In the genomic region with DNA sequence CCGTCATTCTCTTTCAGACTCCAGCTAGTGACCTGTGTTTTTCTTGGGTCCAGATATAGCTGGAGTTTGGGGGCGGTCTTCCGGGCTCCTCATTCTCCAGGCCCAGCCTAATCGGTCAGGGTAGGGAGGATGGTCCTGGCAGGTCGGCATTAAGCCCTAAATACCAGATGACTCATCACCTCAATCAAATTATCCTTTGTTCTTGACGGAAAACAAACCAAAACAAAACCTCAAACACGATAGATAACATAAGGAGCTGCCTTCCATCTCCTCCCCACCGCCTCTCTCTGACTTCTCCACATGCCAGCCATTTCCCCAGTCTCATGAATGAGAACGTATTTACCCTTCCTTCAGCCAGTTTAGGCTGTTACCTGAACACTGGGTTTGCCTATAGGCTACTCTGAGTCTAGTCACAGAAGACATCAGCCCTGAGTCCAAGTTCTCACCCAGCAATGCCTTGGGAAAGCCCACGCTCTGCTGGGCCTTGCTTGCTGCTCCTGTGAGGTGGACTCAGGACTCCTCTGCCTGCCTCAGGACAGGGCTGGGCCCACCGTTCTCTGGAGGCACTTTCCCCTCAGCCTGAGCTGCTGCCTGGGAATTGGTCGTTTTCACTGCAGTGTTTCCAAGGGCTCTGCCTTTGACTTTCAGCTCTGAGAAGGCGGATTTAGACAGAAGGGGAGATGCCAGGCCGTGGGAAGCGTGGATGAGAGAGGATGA, we compare ENCODE assay signal across 15 mouse cellular contexts. TPM values are rescaled to one million over a fixed set of nuclear protein-coding genes. Genes with fewer than 3 reads are reported as not detected.
DNase-seq lines count a peak whose midpoint lies in the region; ATAC-seq and TF ChIP-seq lines count a peak whose summit lies in the region.
"Had no signal": no experiment of that assay in that cellular context is flagged by ENCODE, and none has a peak within 500 bp of the region (broad histone marks: within the 10 kb centered on the region; RNA-seq: fewer than 3 reads in every experiment).

No protein-coding gene starts in this region.

- peak overlapping the region; percentile 29 for H3K4me3 ChIP-seq in gastrocnemius, adult 2 months
- no peak overlapping the region for H3K4me3 ChIP-seq in embryonic facial prominence, embryonic 10.5 days
- H3K4me3 ChIP-seq in intestine, embryonic 16.5 days (ENCODE audit: low read length): no peak overlapping the region
- H3K4me3 ChIP-seq: erythroblast, embryonic 14.5 days; heart, embryonic 12.5 days; hindbrain, embryonic 15.5 days; liver, embryonic 12.5 days had no signal

- H3K9me3 ChIP-seq in embryonic facial prominence, embryonic 10.5 days: no peaks in the 10 kb centered on the region
- no peaks in the 10 kb centered on the region for H3K9me3 ChIP-seq in intestine, embryonic 16.5 days (ENCODE audit: control insufficient read depth, low read length)
- H3K9me3 ChIP-seq: heart, embryonic 12.5 days; hindbrain, embryonic 15.5 days; liver, embryonic 12.5 days had no signal

- no peak for TF ChIP-seq CTCF in gastrocnemius, adult 2 months (IDR thresholded peaks at IDR 0.05)

- DNase-seq in gastrocnemius, adult 2 months: no peak
- DNase-seq in gastrocnemius, adult 18-20 months (ENCODE audit: low spot score): no peak
- peak; percentile 5 for DNase-seq in lung, postnatal 14 days
- DNase-seq in lung, adult 18-20 months: no peak
- DNase-seq in embryonic facial prominence, embryonic 10.5 days (ENCODE audit: low spot score): no peak
- DNase-seq in testis, postnatal 10 days (ENCODE audit: low spot score): no peak
- DNase-seq: forebrain, postnatal 0 days; right cerebral cortex, adult 18-20 months had no signal

- intact Hi-C loops in gastrocnemius, adult 2 months (cut with DNase I): no loop called here

- H3K27ac ChIP-seq in gastrocnemius, adult 2 months: peak overlapping the region; percentile 94
- peak overlapping the region; percentile 44; the same call in 1 of the 2 replicates for H3K27ac ChIP-seq in embryonic facial prominence, embryonic 10.5 days (replicated peaks)
- peak overlapping the region; percentile 16 for H3K27ac ChIP-seq in intestine, embryonic 16.5 days (ENCODE audit: low read length)
- H3K27ac ChIP-seq: hindbrain, embryonic 15.5 days; liver, embryonic 12.5 days had no signal

- 74% methylated on average over 15 of the region's 15 CpGs for WGBS in embryonic facial prominence, embryonic 10.5 days
- WGBS in intestine, embryonic 16.5 days: 52% methylated on average over 15 of the region's 15 CpGs

- no peaks in the 10 kb centered on the region for H3K36me3 ChIP-seq in embryonic facial prominence, embryonic 10.5 days (replicated peaks)
- H3K36me3 ChIP-seq in intestine, embryonic 16.5 days (ENCODE audit: control insufficient read depth, insufficient read depth, low read length): no peaks in the 10 kb centered on the region
- H3K36me3 ChIP-seq: heart, embryonic 12.5 days; hindbrain, embryonic 15.5 days; liver, embryonic 12.5 days had no signal

- H3K9ac ChIP-seq in intestine, embryonic 16.5 days (ENCODE audit: low read depth, low read length): 0 out of 2 replicates have a peak overlapping the region, but pooled peaks have one; percentile 2
- H3K9ac ChIP-seq: forebrain, postnatal 0 days; heart, embryonic 12.5 days; hindbrain, embryonic 15.5 days; liver, embryonic 12.5 days had no signal

- peaks cover 4% of the 10 kb centered on the region; the same call in 1 of the 2 replicates for H3K27me3 ChIP-seq in embryonic facial prominence, embryonic 10.5 days (replicated peaks; ENCODE audit: low read depth, poor library complexity, severe bottlenecking)
- H3K27me3 ChIP-seq in intestine, embryonic 16.5 days (replicated peaks; ENCODE audit: control insufficient read depth, insufficient read depth, low read length): no peaks in the 10 kb centered on the region
- H3K27me3 ChIP-seq: heart, embryonic 12.5 days; hindbrain, embryonic 15.5 days had no signal

- H3K4me1 ChIP-seq in embryonic facial prominence, embryonic 10.5 days: peaks cover 8% of the 10 kb centered on the region
- peaks cover 4% of the 10 kb centered on the region; the same call in 1 of the 2 replicates for H3K4me1 ChIP-seq in intestine, embryonic 16.5 days (ENCODE audit: control insufficient read depth, insufficient read depth, low read length)

- no peak overlapping the region for H3K4me2 ChIP-seq in intestine, embryonic 16.5 days (ENCODE audit: low read depth, low read length)
- H3K4me2 ChIP-seq: heart, embryonic 12.5 days; hindbrain, embryonic 15.5 days; liver, embryonic 12.5 days had no signal

- ATAC-seq in intestine, embryonic 16.5 days: 0 out of 2 replicates have a peak, but pooled peaks have one; percentile 4
- ATAC-seq: CD4-positive, CD25-positive, alpha-beta regulatory T cell, adult 4 months; forebrain, postnatal 0 days; liver, embryonic 12.5 days had no signal

RNA-seq across cellular contexts. Expression of gene Neurl1a, which starts 44.4 kb away (rescaled TPM):
- total RNA-seq in gastrocnemius, adult 2 months (2021): 100 to 1,000 TPM; 124 to 133 TPM
- total RNA-seq in gastrocnemius, adult 18-20 months (2021): 100 to 1,000 TPM; 131 to 137 TPM
- polyA plus RNA-seq in embryonic facial prominence, embryonic 10.5 days (2016; fragmentation: Nextera tagmentation; extraction: Ambion mirVana): 6.4 TPM in 2 replicates
- polyA plus RNA-seq in intestine, embryonic 16.5 days (2015; fragmentation: Nextera tagmentation; extraction: Ambion mirVana): 3.7 and 4.2 TPM in 2 replicates
- total RNA-seq: monocyte, adult 5-6 weeks had no signal

Comparison
In these comparisons a context has a peak if more than half of its experiments do, and no peak if none do; other contexts are left out.
1. H3K27ac ChIP-seq: peak in every context shown above with its lines; median percentile 94 in gastrocnemius, adult 2 months; 44 in embryonic facial prominence, embryonic 10.5 days; 16 in intestine, embryonic 16.5 days.